7 mouse cellular contexts compared by ENCODE assay signal in the genomic region with DNA sequence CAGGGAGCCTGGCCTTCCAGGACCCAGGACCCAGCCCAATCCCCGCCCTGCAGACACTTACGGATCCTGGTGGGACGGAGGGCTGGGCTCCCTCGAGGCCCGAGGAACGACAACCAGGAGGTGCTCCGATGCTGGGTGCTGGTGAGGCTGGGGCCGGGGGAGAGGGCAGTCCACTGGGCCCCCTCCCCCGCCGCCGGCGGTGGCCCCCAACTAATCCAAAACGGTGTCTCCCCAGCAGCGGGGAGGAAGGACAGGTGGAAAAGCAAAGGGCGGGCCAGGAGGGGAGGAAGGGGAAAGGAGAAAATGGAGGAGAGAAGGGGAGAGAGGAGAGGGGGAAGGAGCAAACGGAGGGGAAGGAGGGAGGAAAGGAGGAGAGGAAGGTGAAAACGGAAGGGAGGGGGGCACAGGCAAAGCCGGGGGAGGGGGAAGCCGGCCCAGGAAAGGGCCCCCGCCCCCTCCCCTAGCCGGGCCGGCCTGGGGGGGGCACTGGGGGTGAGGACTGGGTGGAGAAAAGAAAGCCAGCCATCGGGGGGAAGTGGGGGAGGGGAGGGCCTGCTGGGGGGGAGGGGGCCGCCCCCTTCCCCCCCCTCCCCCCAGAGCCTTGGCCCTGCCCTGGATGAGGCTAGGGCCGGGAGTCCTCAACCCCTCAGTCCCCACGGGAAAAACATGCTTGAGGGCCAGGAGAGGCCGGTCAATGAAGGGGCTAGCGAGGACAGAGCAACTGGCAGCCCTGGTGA. TPM values are rescaled to one million over a fixed set of nuclear protein-coding genes. Genes with fewer than 3 reads are reported as not detected.
DNase-seq lines count a peak whose midpoint lies in the region; ATAC-seq and TF ChIP-seq lines count a peak whose summit lies in the region.

Gene Grik5, minus strand, starts transcription at position 368 of the 737 bp plus-strand sequence.
Gene Zfp574, plus strand, starts transcription at position 589 of the 737 bp plus-strand sequence.

- peaks cover 80% of the 10 kb centered on the region for H3K4me1 ChIP-seq in megakaryocyte, embryonic 14.5 days
- H3K4me1 ChIP-seq in heart, embryonic 14.5 days (ENCODE audit: control insufficient read depth in 2 of 2, insufficient read depth in 2 of 2, low read length in 2 of 2) = peaks cover 20 to 38% of the 10 kb centered on the region in 2 experiments
- peaks cover 29% of the 10 kb centered on the region for H3K4me1 ChIP-seq in midbrain, postnatal 0 days (ENCODE audit: insufficient read depth, low read length)

- peak within 1 kb of the TSS; percentile 95 for H3K4me2 ChIP-seq in heart, embryonic 14.5 days (ENCODE audit: low read length)
- peak within 1 kb of the TSS; percentile 91 for H3K4me2 ChIP-seq in midbrain, postnatal 0 days (ENCODE audit: low read depth, low read length, poor library complexity, severe bottlenecking)

- H3K9ac ChIP-seq in heart, embryonic 14.5 days (ENCODE audit: low read length) = peak within 1 kb of the TSS; percentile 89
- H3K9ac ChIP-seq in midbrain, postnatal 0 days (replicated peaks; ENCODE audit: low read length, poor library complexity, severe bottlenecking) = peak within 1 kb of the TSS; percentile 97

- H3K27ac ChIP-seq in heart, embryonic 14.5 days (replicated peaks in 1 of 2; ENCODE audit: control insufficient read depth in 1 of 2, insufficient read depth in 1 of 2, low read depth in 2 of 2, low read length in 2 of 2) = peak within 1 kb of the TSS; percentile 63 to 81
- peak within 1 kb of the TSS; percentile 92 for H3K27ac ChIP-seq in midbrain, postnatal 0 days (ENCODE audit: low read depth, low read length)

- DNase-seq in cerebellum, adult 8-10 months = peak; percentile 46
- no peak for DNase-seq in left cerebral cortex, postnatal 14 days (ENCODE audit: low spot score in 2 of 2)
- DNase-seq in midbrain, postnatal 0 days (ENCODE audit: low spot score) = peak; percentile 41
- no peak for DNase-seq in right cerebral cortex, postnatal 4 days

- intact Hi-C loops in left cerebral cortex, postnatal 14 days (cut with DNase I) = loop anchor here (5.0 kb wide), 2 partner anchors 35 to 65 kb away; partner anchors contain the start of gene Atp1a3

- peaks cover 22% of the 10 kb centered on the region for H3K27me3 ChIP-seq in megakaryocyte, embryonic 14.5 days (replicated peaks)
- H3K27me3 ChIP-seq in heart, embryonic 14.5 days (ENCODE audit: control insufficient read depth, insufficient read depth, low read length) = no peaks in the 10 kb centered on the region
- H3K27me3 ChIP-seq in midbrain, postnatal 0 days (ENCODE audit: insufficient read depth, low read length) = no peaks in the 10 kb centered on the region

- under 1% methylated on average over 28 of the region's 28 CpGs for WGBS in heart, embryonic 14.5 days
- 1% methylated on average over 21 of the region's 28 CpGs for WGBS in midbrain, postnatal 0 days

- H3K9me3 ChIP-seq in megakaryocyte, embryonic 14.5 days = no peaks in the 10 kb centered on the region
- H3K9me3 ChIP-seq in heart, embryonic 14.5 days (ENCODE audit: control insufficient read depth, low read length) = no peaks in the 10 kb centered on the region
- no peaks in the 10 kb centered on the region for H3K9me3 ChIP-seq in midbrain, postnatal 0 days (ENCODE audit: low read length)

- H3K4me3 ChIP-seq in megakaryocyte, embryonic 14.5 days (replicated peaks) = peak within 1 kb of the TSS; percentile 92
- H3K4me3 ChIP-seq in heart, embryonic 14.5 days (ENCODE audit: control insufficient read depth in 1 of 2, insufficient read depth in 1 of 2, low read depth in 1 of 2, low read length in 2 of 2) = peak within 1 kb of the TSS; percentile 70 to 87
- H3K4me3 ChIP-seq in midbrain, postnatal 0 days (ENCODE audit: low read depth, low read length) = peak within 1 kb of the TSS; percentile 85

- TF ChIP-seq CTCF in midbrain, postnatal 0 days (IDR thresholded peaks at IDR 0.05) = no peak

- peaks cover 23% of the 10 kb centered on the region for H3K36me3 ChIP-seq in megakaryocyte, embryonic 14.5 days (replicated peaks; ENCODE audit: low read length)
- peaks cover 16% of the 10 kb centered on the region for H3K36me3 ChIP-seq in heart, embryonic 14.5 days (ENCODE audit: control insufficient read depth, insufficient read depth, low read length)
- peaks cover 9% of the 10 kb centered on the region for H3K36me3 ChIP-seq in midbrain, postnatal 0 days (ENCODE audit: insufficient read depth, low read length)

- no peak for ATAC-seq in megakaryocyte, adult 5-6 weeks (ENCODE audit: poor library complexity, severe bottlenecking)
- ATAC-seq in heart, embryonic 14.5 days (ENCODE audit: insufficient number of reproducible peaks, insufficient read depth, low FRiP score, low read depth) = no peak
- no peak for ATAC-seq in midbrain, postnatal 0 days (ENCODE audit: low FRiP score)

RNA-seq across cellular contexts. Expression of gene Grik5, which starts in this region (rescaled TPM):
- 6.5 and 20.1 TPM in 2 replicates for polyA plus RNA-seq in megakaryocyte, embryonic 14.5 days (2012; ENCODE audit: insufficient read depth, low replicate concordance)
- total RNA-seq in megakaryocyte, adult 5-6 weeks (2015) = 1.1 and 1.6 TPM in 2 replicates
- 2.0 and 2.6 TPM in 2 replicates for total RNA-seq in megakaryocyte, adult 5-6 weeks (2017)
- polyA plus RNA-seq in heart, embryonic 14.5 days (2014; fragmentation: Nextera tagmentation; extraction: Ambion mirVana) = 5.7 and 8.3 TPM in 2 replicates
- total RNA-seq in left cerebral cortex, postnatal 14 days (2021) = 100 to 1,000 TPM; 264 to 270 TPM
- total RNA-seq in midbrain, postnatal 0 days (2014; rRNA removed) = 153 and 161 TPM in 2 replicates
- 15.7 and 18.6 TPM in 2 replicates for polyA plus RNA-seq in midbrain, postnatal 0 days (2015; fragmentation: Nextera tagmentation; extraction: Ambion mirVana)

RNA-seq across cellular contexts. Expression of gene Zfp574, which starts in this region (rescaled TPM):
- polyA plus RNA-seq in megakaryocyte, embryonic 14.5 days (2012; ENCODE audit: insufficient read depth, low replicate concordance) = 21.6 and 42.6 TPM in 2 replicates
- 6.7 and 6.8 TPM in 2 replicates for total RNA-seq in megakaryocyte, adult 5-6 weeks (2015)
- total RNA-seq in megakaryocyte, adult 5-6 weeks (2017) = 6.8 and 7.2 TPM in 2 replicates
- 14.5 and 14.8 TPM in 2 replicates for polyA plus RNA-seq in heart, embryonic 14.5 days (2014; fragmentation: Nextera tagmentation; extraction: Ambion mirVana)
- 10 to 100 TPM; 28.1 to 30.0 TPM for total RNA-seq in left cerebral cortex, postnatal 14 days (2021)
- total RNA-seq in midbrain, postnatal 0 days (2014; rRNA removed) = 37.4 and 38.0 TPM in 2 replicates
- 30.9 and 31.9 TPM in 2 replicates for polyA plus RNA-seq in midbrain, postnatal 0 days (2015; fragmentation: Nextera tagmentation; extraction: Ambion mirVana)

Comparison
In these comparisons a context has a peak if more than half of its experiments do, and no peak if none do; other contexts are left out.
1. RNA of gene Grik5 (total RNA-seq): 264 to 270 TPM in left cerebral cortex, postnatal 14 days and 153 to 161 TPM in midbrain, postnatal 0 days; 1.1 to 2.6 TPM in megakaryocyte, adult 5-6 weeks; every median in the first group is over 10 times any median in the second.
2. DNase-seq: peak in cerebellum, adult 8-10 months (single experiment) and midbrain, postnatal 0 days (single experiment); none in left cerebral cortex, postnatal 14 days (0 of 2) and right cerebral cortex, postnatal 4 days (single experiment).
3. Peak in every context shown above with its lines, with median percentiles within 50 percentile points of each other: H3K4me3 ChIP-seq.